Mouse (Mus musculus) CH12.LX (cell line): Measurements from ENCODE around the gene Gtdc1. TPM values are rescaled to one million over a fixed set of nuclear protein-coding genes. Genes with fewer than 3 reads are reported as not detected.

Source experiments
- DNase-seq: peaks from one replicate; pipeline ENCODE4 v3.0.0-alpha.2; 2013; ENCODE audit errors: extremely low read depth
- H3K27ac ChIP-seq: 2 replicates; pipeline ENCODE4 v1.5.1; 2012; ENCODE audit warnings: low read depth, mild to moderate bottlenecking, control low read depth, moderate library complexity; ENCODE audit not compliant: insufficient read depth
- H3K27me3 ChIP-seq: replicated peaks from 2 replicates; pipeline ENCODE3; 2012; ENCODE audit warnings: inconsistent platforms
- H3K36me3 ChIP-seq, 2 experiments: replicated peaks in 1 of 2; 2 replicates each; pipeline versions ENCODE3 to v1.6.1; 2012; ENCODE audit warnings: inconsistent platforms in 1 of 2, low read length in 1 of 2, mild to moderate bottlenecking in 1 of 2, mixed read lengths in 1 of 2, moderate library complexity in 1 of 2; ENCODE audit not compliant: control insufficient read depth in 1 of 2, insufficient read depth in 1 of 2
- H3K4me1 ChIP-seq, 2 experiments: 2 replicates each; pipeline ENCODE4 v1.6.1; 2012; ENCODE audit warnings: inconsistent platforms in 1 of 2, moderate library complexity in 1 of 2; ENCODE audit not compliant: insufficient read depth in 2 of 2, control insufficient read depth in 1 of 2
- H3K4me2 ChIP-seq: 2 replicates; pipeline ENCODE4 v1.6.1; 2012; ENCODE audit warnings: low read depth, mild to moderate bottlenecking, control low read depth; ENCODE audit not compliant: poor library complexity, insufficient read depth, severe bottlenecking
- H3K4me3 ChIP-seq, 3 experiments: fragments of 150-350 bp in 1 of 3; sonication (generic) in 1 of 3; replicated peaks in 1 of 3; 2 replicates each; pipeline versions ENCODE3 to v1.5.1; 2011 to 2012; ENCODE audit warnings: low read depth in 2 of 3, low read length in 2 of 3, mild to moderate bottlenecking in 2 of 3, moderate library complexity in 2 of 3, control low read depth in 1 of 3, improper control_type of control experiment in 1 of 3, inconsistent platforms in 1 of 3, mixed read lengths in 1 of 3; ENCODE audit not compliant: poor library complexity in 1 of 3
- H3K79me2 ChIP-seq: replicated peaks from 2 replicates; pipeline ENCODE4 v1.6.1; 2012; ENCODE audit warnings: mild to moderate bottlenecking, moderate library complexity; ENCODE audit not compliant: control insufficient read depth, poor library complexity, insufficient read depth, severe bottlenecking; ENCODE audit errors: extremely low read depth
- H3K9ac ChIP-seq: 2 replicates; pipeline ENCODE4 v1.6.1; 2012; ENCODE audit warnings: low read depth, mild to moderate bottlenecking, control low read depth, moderate library complexity; ENCODE audit not compliant: insufficient read depth
- H3K9me3 ChIP-seq: replicated peaks from 2 replicates; pipeline ENCODE3; 2012; ENCODE audit warnings: low read length, inconsistent platforms, mixed read lengths
- CHD1 ChIP-seq: IDR thresholded peaks from 2 replicates; pipeline ENCODE4 v1.6.1; 2012; ENCODE audit warnings: low read depth, low read length, improper control_type of control experiment, inconsistent platforms
- CHD2 ChIP-seq: IDR thresholded peaks from 2 replicates; pipeline ENCODE4 v1.6.1; 2011; ENCODE audit warnings: low read length, improper control_type of control experiment
- CTCF ChIP-seq, 2 experiments: IDR thresholded peaks in 1 of 2; conservative IDR thresholded peaks in 1 of 2; 2 replicates each; pipeline ENCODE4 v1.5.1; 2011 to 2012; ENCODE audit warnings: low read depth in 2 of 2, low read length in 2 of 2, improper control_type of control experiment in 1 of 2, inconsistent platforms in 1 of 2, mild to moderate bottlenecking in 1 of 2, moderate library complexity in 1 of 2
- ETS1 ChIP-seq: conservative IDR thresholded peaks from 2 replicates; pipeline ENCODE4 v1.6.1; 2012; ENCODE audit warnings: low read depth, mild to moderate bottlenecking, inconsistent platforms, low read length, improper control_type of control experiment, moderate library complexity
- GABPA ChIP-seq: IDR thresholded peaks from 2 replicates; pipeline ENCODE4 v1.6.1; 2012; ENCODE audit warnings: low read depth, low read length, improper control_type of control experiment, inconsistent platforms; ENCODE audit not compliant: insufficient replicate concordance
- HCFC1 ChIP-seq: IDR thresholded peaks from 2 replicates; pipeline ENCODE4 v1.6.1; 2012; ENCODE audit warnings: low read depth, mild to moderate bottlenecking, inconsistent platforms, low read length, improper control_type of control experiment
- KAT2A ChIP-seq: IDR thresholded peaks from 2 replicates; pipeline ENCODE4 v1.6.1; 2012; ENCODE audit warnings: low read length, improper control_type of control experiment, inconsistent platforms; ENCODE audit not compliant: insufficient replicate concordance
- MAFK ChIP-seq: IDR thresholded peaks from 2 replicates; pipeline ENCODE4 v1.6.1; 2011; ENCODE audit warnings: low read length, improper control_type of control experiment; ENCODE audit not compliant: insufficient replicate concordance
- MAX ChIP-seq: IDR thresholded peaks from 2 replicates; pipeline ENCODE4 v1.6.1; 2011; ENCODE audit warnings: low read length, improper control_type of control experiment
- MAZ ChIP-seq: IDR thresholded peaks from 2 replicates; pipeline ENCODE4 v1.6.1; 2012; ENCODE audit warnings: low read depth, mild to moderate bottlenecking, inconsistent platforms, low read length, improper control_type of control experiment, moderate library complexity
- MEF2A ChIP-seq: IDR thresholded peaks from 2 replicates; pipeline ENCODE4 v1.6.1; 2014; ENCODE audit warnings: low read depth, mild to moderate bottlenecking, inconsistent platforms, low read length, improper control_type of control experiment, borderline replicate concordance
- MXI1 ChIP-seq: IDR thresholded peaks from 2 replicates; pipeline ENCODE4 v1.6.1; 2011; ENCODE audit warnings: mild to moderate bottlenecking, low read depth, low read length, improper control_type of control experiment
- MYC ChIP-seq: IDR thresholded peaks from 2 replicates; pipeline ENCODE4 v1.6.1; 2011; ENCODE audit warnings: low read depth, mild to moderate bottlenecking, improper control_type of control experiment, low read length
- NRF1 ChIP-seq: IDR thresholded peaks from 2 replicates; pipeline ENCODE4 v1.6.1; 2014; ENCODE audit warnings: low read depth, mild to moderate bottlenecking, inconsistent platforms, low read length, improper control_type of control experiment, moderate library complexity
- POLR2A ChIP-seq: IDR thresholded peaks from 2 replicates; pipeline ENCODE4 v1.6.1; 2011; ENCODE audit warnings: low read depth, mild to moderate bottlenecking, improper control_type of control experiment, low read length
- POLR2AphosphoS2 ChIP-seq: IDR thresholded peaks from 2 replicates; pipeline ENCODE4 v1.6.1; 2011; ENCODE audit warnings: low read depth, low read length, improper control_type of control experiment
- RAD21 ChIP-seq: IDR thresholded peaks from 2 replicates; pipeline ENCODE4 v1.6.1; 2011; ENCODE audit warnings: low read depth, mild to moderate bottlenecking, low read length, improper control_type of control experiment, moderate library complexity
- SIN3A ChIP-seq: IDR thresholded peaks from 2 replicates; pipeline ENCODE4 v1.6.1; 2012; ENCODE audit warnings: low read length, improper control_type of control experiment, inconsistent platforms
- UBTF ChIP-seq: IDR thresholded peaks from 2 replicates; pipeline ENCODE4 v1.6.1; 2012; ENCODE audit warnings: low read depth, mild to moderate bottlenecking, inconsistent platforms, low read length, improper control_type of control experiment, moderate library complexity
- USF1 ChIP-seq: IDR thresholded peaks from 2 replicates; pipeline ENCODE4 v1.6.1; 2014; ENCODE audit warnings: low read depth, mild to moderate bottlenecking, inconsistent platforms, low read length, improper control_type of control experiment
- USF2 ChIP-seq: conservative IDR thresholded peaks from 2 replicates; pipeline ENCODE4 v1.6.1; 2011; ENCODE audit warnings: low read depth, low read length, improper control_type of control experiment
- ZMIZ1 ChIP-seq: IDR thresholded peaks from 2 replicates; pipeline ENCODE4 v1.6.1; 2012; ENCODE audit warnings: low read depth, mild to moderate bottlenecking, inconsistent platforms, low read length, improper control_type of control experiment
- ZNF384 ChIP-seq: IDR thresholded peaks from 2 replicates; pipeline ENCODE4 v1.6.1; 2012; ENCODE audit warnings: low read depth, low read length, improper control_type of control experiment, inconsistent platforms
- dilution Hi-C: fragments of 300-500 bp; cut with MboI; formaldehyde crosslinking; loops from 2 replicates; pipeline ENCODE4 v1.14.3; 2020; ENCODE audit warnings: low sequenced_read_pairs; ENCODE audit not compliant: extremely low pct_unique_long_range_greater_than_20kb, extremely low pct_ligation_motif_present
- in situ Hi-C: fragments of 300-500 bp; cut with MboI; formaldehyde crosslinking; loops from 3 replicates; pipeline ENCODE4 v1.14.3; 2019; ENCODE audit warnings: low sequenced_read_pairs, low pct_ligation_motif_present, low pct_unique_long_range_greater_than_20kb, mixed read lengths
- polyA plus RNA-seq: library from polyadenylated mRNA; unstranded; fragments of >175 nt; gene quantifications from 2 replicates; pipeline ENCODE4 v1.2.1, GENCODE M21; 2012; ENCODE audit warnings: low read depth; ENCODE audit not compliant: insufficient read length
- total RNA-seq, 2 experiments: library from RNA; depleted of rRNA; stranded (reverse); fragments of 300-350 nt in 1 of 2; fragments of >200 nt in 1 of 2; gene quantifications; 2 replicates each; pipeline ENCODE4 v1.2.3; 2012 to 2014

The Gtdc1 gene
- total and polyA plus RNA-seq, 3 experiments = 11.1 to 18.2 (median 15.8) TPM

DNA sequence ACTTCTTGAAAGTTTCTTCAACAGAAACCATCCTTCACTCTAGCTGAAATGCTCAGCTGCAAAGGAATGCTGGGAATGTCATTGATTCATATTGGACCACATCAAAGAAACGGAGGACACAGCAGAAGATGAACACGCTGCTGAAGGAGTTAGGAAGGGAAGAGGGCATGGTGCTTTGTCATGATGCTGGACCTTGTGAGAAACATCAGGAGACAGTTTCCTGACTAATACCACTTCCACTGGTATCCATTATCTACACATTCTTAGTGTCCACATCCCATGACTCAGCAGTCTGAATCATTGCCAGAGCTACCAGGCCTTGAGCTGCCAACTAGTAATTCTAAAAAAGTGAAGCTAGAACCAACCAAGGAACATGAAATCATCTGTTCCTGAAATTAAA is 41.8 kb upstream of the Gtdc1 start:
- Histone ChIP-seq H3K9me3 (peaks cover 9% of the 10 kb centered on the region), H3K79me2 (no peaks in the 10 kb centered on the region), H3K27me3 (no peaks in the 10 kb centered on the region), H3K4me3 (no peak overlapping the region), H3K9ac (no peak overlapping the region), H3K36me3 (peaks cover 5 to 12% of the 10 kb centered on the region in 2 experiments), H3K27ac (no peak overlapping the region), H3K4me1 (no peaks in the 10 kb centered on the region), H3K4me2 (no peak overlapping the region)
- DNase-seq = no peak
- dilution Hi-C loops = no loop called here
- TF ChIP-seq KAT2A (no peak), MYC (no peak), SIN3A (no peak), CTCF (conservative IDR thresholded peaks at IDR 0.05 in 1 of 2, IDR thresholded peaks at IDR 0.05 in 1 of 2; ENCODE audit: low read depth in 2 of 2, low read length in 2 of 2) (no peak), MEF2A (no peak), ZMIZ1 (no peak), CHD2 (no peak), GABPA (no peak), POLR2A (no peak), CHD1 (no peak), HCFC1 (no peak), MAX (no peak)
- in situ Hi-C loops = no loop called here

DNA sequence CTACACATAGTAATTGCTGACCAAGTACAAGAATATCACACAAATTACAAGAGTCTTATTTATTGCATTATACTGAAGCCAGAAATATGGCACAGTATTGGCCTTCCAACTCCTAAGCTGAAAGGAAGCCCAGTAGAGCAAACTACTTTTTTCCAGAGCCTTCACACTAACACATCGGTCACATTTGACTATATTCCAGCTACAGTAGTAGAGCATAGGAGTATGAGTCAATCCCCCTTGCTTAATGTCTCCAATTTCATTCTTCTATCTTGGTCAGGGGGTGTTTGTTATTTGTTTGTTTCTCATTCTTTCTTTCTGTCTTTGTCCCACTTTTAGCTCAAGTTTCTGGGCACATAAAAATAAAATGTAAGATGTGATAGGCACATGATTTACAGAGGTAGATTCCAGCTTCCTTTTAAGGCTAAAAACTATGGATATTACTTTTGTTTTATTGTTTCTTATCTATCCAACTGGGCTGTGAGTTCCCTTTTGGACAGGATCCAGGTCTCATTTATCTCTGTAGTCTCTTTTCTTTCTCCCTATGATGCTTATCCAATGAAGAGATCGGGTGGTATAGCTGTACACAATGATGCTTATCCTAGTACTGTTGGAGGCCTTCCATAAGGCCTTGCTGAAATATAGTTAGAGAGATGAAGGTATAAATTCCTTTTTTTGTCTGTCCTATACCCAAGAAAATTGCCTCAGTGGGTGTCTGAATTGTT is 38.5 kb upstream of the Gtdc1 start:
- dilution Hi-C loops = no loop called here

More for the DNA sequence above, 38.5 kb upstream of the Gtdc1 start:
- peaks cover 9% of the 10 kb centered on the region for H3K9me3 ChIP-seq
- DNase-seq = no peak
- TF ChIP-seq MAFK (no peak), MXI1 (no peak), UBTF (no peak), POLR2A (no peak), USF2 (no peak), USF1 (no peak), ETS1 (no peak), HCFC1 (no peak), MAX (no peak), NRF1 (no peak), POLR2AphosphoS2 (no peak), CHD1 (no peak), ZNF384 (no peak), RAD21 (no peak), MAZ (no peak), MEF2A (no peak)
- peaks cover 15 to 25% of the 10 kb centered on the region in 2 experiments for H3K4me1 ChIP-seq
- H3K4me3 ChIP-seq = no peak overlapping the region
- H3K36me3 ChIP-seq = peaks cover 5 to 12% of the 10 kb centered on the region in 2 experiments
- no peak overlapping the region for H3K27ac ChIP-seq
- in situ Hi-C loops = no loop called here
- H3K79me2 ChIP-seq = no peaks in the 10 kb centered on the region
- H3K9ac ChIP-seq = no peak overlapping the region
- no peak overlapping the region for H3K4me2 ChIP-seq
- no peaks in the 10 kb centered on the region for H3K27me3 ChIP-seq
